Mouse (Mus musculus) urinary bladder, postnatal 4 days (tissue): ENCODE results near the gene Tmem246.

ENCODE experiments used
- DNase-seq, 2 experiments: peaks; one replicate each; pipeline ENCODE4 v3.0.0; 2021 to 2022; ENCODE audit warnings: low spot score in 2 of 2

Gene Tmem246

DNA sequence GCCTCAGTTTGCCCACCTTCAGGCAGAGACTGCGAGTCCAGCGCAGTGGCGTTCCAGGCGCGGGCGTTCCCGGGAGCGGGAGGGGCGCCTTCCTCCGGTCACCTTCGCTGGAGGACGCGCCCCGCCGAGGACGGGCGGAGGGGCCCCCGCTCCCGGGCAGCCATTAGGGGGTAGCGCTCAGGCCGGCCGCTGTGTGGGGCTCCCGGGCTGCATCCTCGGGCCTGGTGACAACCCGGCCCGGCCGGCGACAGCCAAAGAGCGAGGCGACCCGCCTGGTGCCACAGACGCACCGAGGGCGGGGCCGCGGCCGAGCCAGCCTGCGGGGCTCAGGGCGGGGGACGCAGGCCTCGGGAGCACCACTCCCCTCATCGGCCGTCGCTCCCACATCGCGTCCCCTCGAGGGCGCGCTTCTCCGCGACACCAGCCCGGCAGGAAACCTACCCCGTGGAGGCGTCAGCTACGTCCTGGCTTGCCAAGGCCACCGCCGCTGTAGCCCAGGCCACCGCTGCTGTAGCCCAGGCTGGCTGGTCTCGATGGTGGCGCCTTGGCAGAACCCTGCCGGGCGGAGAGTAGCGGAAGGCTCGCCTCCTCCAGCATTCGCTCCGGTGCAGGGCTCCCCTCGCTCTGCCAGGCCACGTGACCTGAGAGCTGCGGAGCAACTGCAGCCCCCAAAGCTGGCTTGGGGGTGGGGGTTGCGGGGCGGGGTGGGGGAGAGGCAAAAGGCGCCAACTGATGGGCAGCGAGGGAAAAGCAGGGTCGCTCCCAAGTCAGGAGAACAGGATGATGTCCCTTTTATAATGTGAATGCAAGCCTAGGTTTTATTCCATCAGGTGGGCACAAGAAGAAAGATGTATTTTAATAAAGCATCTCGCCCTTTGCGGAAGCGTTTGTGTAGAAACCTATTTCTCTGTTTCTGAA, at the start of gene Tmem246:
Gene Tmem246, minus strand, starts transcription at position 694 of the 918 bp plus-strand sequence.
- DNase-seq = peak; percentile 66 to 69

DNA sequence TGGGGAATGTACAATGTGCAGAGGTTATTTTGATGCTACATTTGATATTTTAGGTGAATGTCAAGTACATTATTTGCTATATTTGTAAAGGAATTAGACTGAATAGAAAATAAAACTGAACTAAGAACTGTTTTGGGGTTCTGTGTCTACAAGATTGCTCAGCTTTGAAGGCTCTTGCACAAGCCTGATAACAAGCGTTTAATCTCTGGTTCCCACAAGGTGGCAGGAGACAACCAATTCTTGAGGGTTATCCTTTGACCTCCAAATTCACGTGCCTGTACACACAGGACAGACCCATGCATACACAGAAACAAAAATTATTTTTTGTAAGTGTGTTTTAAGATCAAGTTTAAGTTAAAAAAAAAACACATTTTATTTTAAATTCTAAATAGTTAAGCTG, 42.2 kb upstream of the Tmem246 start:
- no peak for DNase-seq

DNA sequence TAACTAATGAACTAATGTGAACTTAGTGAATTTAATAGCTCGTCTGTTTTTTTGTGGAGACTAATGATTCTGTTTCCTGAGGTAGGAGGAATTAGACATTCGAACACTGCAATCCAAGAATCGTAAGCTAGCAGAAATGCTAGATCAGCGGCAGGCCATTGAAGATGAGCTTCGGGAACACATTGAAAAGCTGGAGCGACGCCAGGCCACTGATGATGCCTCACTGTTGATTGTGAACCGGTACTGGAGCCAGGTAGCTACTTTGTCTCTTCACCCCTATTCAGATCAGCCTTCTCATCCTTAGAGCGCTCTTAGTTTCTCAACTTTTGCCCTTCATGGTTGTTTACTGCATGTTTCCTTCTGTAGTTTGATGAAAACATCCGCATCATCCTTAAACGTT, 40.1 kb upstream of the Tmem246 start:
- no peak for DNase-seq

DNA sequence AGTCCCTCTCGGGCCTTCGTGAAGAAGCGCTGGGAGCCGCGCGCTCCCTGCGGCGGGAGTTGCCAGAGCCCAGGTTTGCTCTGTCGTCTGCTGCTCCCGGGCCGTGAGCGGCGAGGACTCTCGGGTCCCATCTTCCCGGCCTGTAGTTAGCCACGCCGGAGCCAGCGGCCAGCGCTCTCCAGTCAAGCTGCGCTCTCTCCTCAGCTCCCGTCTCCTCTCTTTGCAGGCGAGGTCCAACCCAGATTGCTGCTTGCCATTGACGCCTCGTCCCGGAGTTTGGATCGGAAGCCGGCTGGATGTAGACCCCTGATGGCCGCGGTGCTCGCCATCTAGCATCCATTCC, 34.4 kb upstream of the Tmem246 start:
- DNase-seq = no peak

DNA sequence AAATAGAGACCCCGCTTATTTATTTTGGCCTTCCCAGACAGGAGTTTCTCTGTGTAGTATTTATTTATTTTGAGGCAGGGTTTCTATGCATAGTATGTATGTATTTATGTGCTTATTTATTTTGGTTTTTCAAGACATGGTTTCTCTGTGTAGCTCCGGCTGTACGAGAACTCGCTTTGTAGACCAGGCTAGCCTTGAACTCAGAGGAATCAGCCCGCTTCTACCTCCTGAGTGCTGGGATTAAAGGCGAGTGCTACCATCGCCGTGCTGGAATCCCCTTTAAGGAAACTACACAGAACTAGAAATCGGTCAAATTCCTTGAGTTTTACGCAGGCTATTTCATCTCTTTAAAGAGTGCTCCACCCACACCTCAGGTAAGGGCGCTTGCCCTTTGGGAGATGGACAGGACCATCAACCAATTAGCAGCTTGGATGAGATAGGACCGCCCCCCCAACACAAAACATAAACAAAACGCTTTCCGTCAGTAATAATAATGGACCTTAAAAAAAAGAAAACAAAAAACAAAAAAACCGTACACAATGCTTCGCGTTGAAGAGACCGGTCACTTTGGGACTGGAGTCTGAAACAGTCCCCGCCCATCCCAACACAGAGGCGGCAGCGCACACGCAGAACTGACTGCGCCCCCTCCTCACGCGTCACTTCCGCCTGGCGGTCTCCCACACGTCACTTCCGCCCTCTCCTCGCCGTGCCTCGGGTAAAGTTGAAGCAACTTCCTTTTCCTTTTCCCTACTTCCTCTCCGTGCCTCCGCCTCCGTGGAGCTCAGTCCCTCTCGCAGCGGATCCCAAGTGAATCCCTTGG, 33.9 kb upstream of the Tmem246 start, which contains the start of gene Rnf20:
Gene Rnf20, plus strand, starts transcription at position 688 of the 820 bp plus-strand sequence.
- DNase-seq = peak; percentile 93 to 97

DNA sequence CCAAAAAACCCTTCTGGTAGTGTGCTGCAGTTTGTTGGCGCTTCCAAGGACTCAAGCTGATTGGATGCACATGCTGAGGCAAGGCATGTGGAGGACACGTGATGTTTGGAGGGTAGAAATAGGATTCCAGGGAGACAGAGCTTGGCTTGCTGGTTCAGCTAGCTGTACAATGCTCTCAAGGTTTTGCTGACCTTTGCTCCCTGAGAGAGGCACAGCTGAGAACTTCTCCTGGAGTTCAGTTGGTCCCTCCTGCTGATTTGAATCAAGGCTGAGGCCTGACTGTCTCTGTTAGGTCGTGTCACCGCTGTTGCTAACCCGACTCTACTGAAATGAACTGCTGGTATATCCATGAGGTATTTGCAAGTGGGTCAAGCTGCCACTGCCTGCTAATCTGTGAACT, 31.3 kb upstream of the Tmem246 start:
- DNase-seq = no peak

DNA sequence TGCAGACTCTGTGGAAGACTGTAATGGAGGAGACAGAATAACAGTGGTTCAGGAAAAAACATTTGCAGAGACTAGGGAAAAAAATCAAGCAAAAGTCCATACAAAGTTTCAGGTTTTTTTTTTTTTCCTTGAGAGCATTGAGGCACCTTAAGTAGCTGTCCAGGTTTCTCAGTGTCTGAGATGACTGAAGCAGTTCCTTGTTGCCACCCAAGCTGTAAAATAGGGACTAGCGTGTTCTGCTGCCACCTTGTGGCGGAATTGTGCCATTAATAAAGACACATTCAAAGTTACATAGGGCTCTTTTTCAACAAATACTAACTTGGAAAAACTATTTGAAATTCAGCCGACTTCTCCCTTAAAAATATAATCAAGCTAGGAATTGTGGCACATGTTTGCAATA, 29.3 kb upstream of the Tmem246 start:
- DNase-seq = peak; percentile 51 to 81

DNA sequence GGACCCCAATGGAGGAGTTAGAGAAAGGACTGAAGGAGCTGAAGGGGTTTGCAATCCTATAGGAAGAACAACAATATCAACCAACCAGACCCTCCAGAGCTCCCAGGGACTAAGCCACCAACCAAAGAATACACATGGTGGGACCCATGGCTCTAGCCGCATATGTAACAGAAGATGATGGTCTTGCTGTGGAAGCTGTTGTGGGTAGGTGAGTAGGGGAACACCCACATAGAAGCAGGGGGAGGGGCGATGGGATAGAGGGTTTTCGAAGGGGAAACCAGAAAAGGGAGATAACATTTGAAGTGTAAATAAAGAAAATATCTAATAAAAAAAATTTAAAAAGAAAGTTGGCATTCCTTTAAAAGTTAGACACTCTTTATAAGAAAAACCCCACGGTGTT, 27.3 kb upstream of the Tmem246 start:
- peak in 1 of 2 experiments; percentile 13 for DNase-seq

DNA sequence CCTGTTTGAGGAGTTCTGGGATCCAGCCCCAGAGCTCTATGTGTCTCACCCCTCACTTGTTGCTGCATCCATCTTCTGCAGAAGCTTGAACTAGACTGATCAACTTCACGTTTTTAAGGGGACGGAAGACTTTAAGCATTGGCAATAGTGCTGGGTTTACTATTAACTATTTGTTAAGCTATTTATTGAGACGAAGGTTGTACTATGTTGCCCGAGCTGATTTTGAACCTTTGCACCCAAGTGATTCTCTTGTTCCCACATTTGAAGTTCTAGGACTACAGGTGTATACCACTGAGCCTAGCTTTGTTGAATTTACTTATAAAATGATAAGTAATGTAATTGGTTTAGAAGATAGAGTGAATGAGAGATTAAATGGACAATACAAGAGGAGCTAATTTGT, 26.2 kb upstream of the Tmem246 start:
- DNase-seq = no peak

DNA sequence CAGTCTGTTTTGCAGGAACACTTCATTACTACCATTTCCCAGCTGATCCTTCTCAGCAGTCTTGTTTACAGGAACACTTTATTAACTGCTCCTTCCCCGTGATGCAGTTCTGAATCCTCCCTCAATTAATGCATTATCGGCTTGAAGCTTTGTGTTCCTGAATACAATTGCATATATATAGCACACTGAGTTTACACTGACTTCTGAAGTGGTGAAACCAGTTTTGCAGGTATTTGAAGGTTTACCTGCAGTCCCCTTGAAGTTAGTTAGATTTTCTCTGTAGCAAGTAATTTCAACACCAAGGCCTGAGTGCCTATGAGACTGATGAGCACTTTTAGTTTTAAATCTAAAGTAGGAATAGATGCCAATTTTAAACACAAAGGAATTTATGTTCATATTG, 24.6 kb upstream of the Tmem246 start:
- DNase-seq = no peak

DNA sequence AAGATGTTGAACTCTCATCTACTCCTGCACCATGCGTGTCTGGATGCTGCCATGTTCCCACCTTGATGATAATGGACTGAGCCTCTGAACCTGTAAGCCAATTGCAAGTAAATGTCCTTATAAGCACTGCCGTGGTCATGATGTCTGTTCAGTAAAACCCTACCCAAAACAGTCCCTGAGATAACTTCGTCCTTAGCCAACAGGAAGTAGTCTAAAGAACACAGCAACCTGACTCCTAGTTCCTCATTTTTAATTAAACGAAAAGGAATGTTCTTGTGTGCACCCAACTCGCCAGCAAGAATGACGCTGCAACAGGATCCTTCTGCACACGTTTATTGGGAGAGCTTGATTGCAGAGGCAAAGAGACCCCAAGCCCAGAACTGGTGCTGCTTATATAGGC, 22.2 kb upstream of the Tmem246 start:
- peak in 1 of 2 experiments; percentile 7 for DNase-seq

DNA sequence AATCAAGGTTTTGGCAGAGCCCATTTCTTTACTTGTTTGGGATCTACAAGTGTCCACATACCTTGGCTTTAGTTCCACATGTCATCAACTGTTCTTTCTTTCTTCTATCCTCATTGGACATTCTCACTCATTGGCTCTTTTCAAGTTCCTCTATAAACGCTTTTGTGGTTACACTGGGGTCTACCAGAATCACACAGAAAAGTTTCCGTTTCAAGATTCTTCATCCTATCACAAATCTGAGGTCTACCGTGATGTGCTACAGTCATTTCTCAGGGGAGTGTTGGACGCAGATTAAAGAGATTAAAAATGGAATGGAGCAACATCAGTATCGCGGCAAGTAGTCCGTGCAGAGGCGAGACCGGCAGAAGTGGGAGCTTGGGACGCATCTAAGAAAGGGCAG, 19.2 kb upstream of the Tmem246 start:
- DNase-seq = peak in 1 of 2 experiments; percentile 9

DNA sequence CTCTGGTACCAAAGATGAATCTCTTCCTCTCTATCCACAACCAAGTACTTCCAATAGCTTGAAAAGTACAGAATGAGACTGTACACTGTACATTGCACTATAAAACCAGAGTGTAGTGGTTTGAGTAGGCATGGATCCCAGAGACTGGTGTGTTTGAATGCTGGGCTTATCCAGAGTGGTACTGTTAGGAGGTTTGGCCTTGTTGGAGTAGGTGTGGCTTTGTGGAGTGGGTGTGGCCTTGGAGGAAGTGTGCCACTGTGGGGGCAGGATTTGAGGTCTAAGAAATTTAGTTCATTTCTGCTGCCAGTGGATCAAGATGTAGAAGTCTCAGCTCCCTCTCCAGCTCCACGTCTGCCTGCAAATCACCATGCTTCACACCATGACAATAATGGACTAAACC, 7.8 kb upstream of the Tmem246 start:
- DNase-seq = no peak

DNA sequence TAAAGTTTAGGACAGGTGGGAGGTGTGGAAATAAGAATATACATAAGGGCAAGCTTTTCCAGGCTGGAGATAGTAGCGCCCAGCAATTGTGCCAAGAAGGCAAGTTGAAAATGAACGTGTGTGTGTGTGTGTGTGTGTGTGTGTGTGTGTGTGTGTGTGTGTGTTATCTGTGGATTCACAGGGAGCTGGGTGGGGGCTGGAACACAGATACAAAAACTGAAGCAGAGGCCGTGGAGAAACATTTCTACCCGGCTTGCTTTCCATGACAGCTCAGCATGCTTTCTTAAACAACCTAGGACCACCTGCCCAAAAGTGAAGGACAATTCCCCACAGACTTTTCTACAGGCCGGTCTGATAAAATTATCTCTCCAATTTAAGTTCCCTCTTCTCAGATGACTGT, 6.9 kb upstream of the Tmem246 start:
- no peak for DNase-seq

DNA sequence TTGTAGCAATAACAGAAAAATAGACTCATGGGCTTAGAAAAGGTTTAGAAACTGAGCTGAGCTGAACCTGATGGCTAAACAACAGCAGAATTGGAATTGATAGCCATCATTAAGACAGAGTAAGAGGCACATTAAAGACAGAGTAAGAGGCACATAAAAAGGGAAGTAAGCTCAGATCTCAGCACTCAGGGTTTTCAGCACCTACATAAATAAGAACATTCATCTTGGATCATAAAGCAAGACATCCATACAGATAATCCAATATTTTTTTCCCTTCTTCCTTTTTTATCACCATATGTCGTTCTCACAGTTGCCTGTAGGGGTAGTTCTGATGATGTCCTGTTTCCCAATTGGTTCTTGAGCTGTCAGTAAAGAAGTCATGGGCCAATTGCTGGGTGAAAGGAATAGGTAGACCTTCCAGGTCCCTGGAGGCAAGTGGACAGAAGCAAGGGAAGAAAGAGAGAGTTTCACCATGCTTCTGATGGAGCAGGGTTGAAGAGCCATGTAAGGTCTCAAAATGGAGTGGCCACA, 6.4 kb upstream of the Tmem246 start:
- DNase-seq = no peak

DNA sequence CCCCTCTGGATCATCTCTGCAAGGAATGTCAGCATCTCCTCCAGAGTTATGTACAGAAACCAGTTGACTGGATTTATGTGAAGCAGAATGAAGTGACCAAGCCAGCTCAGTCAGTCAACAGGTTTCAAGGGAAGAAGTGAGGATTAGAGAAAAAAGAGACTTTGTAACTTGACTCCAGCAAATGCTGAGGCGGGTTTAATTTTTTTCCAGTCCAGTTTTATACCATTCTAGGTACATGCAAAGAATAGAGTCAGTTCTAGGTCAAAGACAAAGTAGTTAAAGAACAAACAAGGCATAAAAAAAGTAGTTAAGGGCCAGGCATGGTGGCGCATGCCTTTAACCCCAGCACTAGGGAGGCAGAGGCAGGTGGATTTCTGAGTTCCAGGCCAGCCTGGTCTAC, 5.5 kb upstream of the Tmem246 start:
- DNase-seq = no peak

DNA sequence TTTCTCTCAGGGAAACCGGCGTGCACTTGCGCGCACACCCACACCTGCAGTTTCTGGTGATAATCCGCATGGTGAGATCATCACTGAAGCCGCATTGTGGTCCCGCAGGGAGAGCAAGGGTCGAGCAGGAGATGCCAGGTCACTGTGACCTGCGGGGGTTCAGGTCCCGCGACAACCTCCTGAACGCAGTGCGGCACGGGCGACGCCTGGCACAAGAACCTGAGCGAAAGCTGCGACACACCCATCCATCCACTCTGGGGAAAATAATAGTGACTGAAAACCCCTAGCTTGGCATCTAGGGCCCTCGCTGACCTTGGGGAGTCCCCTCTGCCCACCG, 862 bp downstream of the Tmem246 start:
- no peak for DNase-seq

DNA sequence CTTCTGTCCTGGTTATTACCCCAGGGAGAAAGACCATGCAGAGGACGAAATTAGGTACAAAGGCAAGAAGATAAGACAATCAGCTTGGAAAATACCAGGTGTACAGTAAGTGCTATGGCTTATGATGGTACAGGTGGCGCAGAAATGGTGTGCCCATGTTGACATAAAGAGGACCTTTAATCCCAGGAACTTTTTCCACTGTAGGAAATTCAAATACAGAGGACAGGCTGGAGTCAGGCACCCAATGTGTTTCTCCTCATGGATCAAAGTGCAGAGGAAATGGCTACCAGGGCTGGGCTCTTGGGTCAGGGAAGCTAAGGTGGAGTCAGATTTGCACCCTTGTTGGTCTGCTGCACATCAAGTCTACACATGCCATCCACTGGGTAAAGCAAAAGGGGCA, 7.5 kb downstream of the Tmem246 start:
- no peak for DNase-seq

DNA sequence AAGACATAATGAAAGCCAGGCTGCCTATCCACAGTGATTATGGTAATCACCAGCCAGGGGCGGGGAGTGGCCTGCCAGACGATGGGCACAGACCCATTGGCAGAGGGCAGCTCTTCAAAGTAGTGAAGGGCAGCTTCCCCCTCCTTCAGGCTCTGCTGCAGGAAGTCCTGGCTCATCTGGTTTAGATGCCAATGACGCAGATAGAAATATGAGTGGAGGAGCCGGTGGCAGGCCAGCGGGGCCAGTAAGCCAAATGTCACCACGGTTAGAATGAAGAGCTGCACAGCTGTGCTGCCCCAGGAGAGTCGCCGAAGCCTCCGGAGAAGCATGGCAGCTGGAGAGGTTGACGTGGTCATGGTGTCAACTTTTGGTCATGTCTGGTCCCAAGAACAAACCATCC, 10.9 kb downstream of the Tmem246 start:
- DNase-seq = no peak

DNA sequence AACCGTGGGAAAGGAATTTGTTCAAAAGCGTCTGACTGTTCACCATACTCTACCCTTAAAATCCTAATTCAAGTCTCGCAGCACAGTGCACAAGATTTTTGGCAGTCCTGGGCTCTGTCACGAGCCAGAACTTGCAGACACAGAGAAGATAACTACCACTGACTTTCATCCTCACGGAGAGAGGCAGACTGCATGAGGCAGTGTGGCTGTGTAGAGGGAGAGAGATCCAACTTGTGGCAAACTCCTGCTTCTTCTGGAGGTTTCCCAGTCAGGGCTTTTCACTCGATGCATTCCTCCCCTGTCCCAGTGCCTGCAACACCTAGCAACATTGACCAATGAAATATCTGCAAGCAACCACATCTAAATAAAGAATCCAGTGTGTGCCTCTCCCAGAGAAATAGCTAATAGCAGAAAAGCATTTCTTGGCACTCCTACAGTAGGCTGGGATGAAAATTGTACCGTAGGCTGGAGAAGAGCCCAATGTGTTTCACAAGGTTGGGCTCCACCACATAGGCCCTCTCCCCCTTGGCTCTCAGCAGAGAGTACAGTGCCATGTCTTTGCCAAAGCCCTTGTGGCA, 12.1 kb downstream of the Tmem246 start:
- no peak for DNase-seq

DNA sequence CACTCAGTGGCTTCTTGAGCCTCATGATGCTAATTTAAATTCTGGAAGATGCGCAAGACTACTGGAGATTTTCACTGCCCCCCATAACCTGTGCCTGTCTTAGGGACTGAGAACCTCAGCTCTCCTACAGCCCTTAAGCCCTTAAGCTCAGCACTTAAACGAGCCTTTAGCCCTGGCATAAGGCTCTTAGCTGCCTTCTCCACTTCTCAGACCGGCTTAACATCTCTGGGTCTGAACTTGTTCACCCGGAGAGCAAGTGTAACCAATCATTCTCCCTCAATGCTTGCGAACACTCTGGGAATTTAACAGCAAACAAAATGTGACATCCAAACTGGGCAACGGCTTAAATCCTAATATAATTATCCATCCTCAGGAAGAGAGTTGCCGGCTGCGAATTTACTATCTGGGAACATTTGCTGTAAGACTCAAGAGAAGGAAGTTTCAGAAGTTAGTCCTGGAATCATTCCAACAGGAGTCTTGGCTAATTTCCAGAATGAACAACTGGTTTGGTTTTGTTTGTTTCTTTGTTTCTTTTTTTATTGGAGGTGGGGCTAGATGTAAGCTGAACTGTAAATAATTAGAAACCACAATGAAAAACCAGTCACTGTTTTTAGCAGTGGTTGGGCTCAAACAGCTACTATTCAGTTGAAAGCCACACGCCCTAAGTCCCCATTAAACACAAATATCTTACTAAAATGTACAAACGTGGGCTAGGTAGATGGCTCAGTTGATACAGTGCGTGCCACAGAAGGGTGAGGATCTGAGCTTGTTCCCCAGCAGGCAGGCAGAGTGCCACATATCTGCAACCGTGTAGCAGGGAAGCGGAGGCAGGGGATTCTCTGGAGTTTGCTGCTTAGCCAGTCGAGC, 13.5 kb downstream of the Tmem246 start:
- no peak for DNase-seq
